Mouse (Mus musculus) hindbrain, embryonic 16.5 days (tissue): ENCODE data around the gene Igflr1. TPM values are rescaled to one million over a fixed set of nuclear protein-coding genes. Genes with fewer than 3 reads are reported as not detected.

Experiments
- ATAC-seq: fragments of 200-750 bp; cut with Nextera tagmentation; 2 replicates; pipeline ENCODE4 v1.8.0; 2017; ENCODE audit warnings: moderate TSS enrichment, moderate library complexity
- H3K27ac ChIP-seq: fragments of 300-500 bp; sonication (generic); 2 replicates; pipeline ENCODE4 v1.5.1; 2014; ENCODE audit warnings: low read depth, mild to moderate bottlenecking, control low read depth, low read length, moderate library complexity
- H3K27me3 ChIP-seq: fragments of 300-500 bp; sonication (generic); replicated peaks from 2 replicates; pipeline ENCODE4 v1.6.1; 2014; ENCODE audit warnings: low read length; ENCODE audit not compliant: control insufficient read depth, insufficient read depth
- H3K36me3 ChIP-seq: fragments of 300-500 bp; sonication (generic); 2 replicates; pipeline ENCODE4 v1.6.1; 2014; ENCODE audit warnings: mild to moderate bottlenecking, low read length, moderate library complexity, mixed read lengths; ENCODE audit not compliant: control insufficient read depth, insufficient read depth
- H3K4me1 ChIP-seq: fragments of 300-500 bp; sonication (generic); 2 replicates; pipeline ENCODE4 v1.6.1; 2014; ENCODE audit warnings: low read depth, low read length; ENCODE audit not compliant: control insufficient read depth, insufficient read depth
- H3K4me2 ChIP-seq: fragments of 300-500 bp; sonication (generic); 2 replicates; pipeline ENCODE4 v1.6.1; 2014; ENCODE audit warnings: mild to moderate bottlenecking, low read length, control low read depth, moderate library complexity
- H3K4me3 ChIP-seq: fragments of 300-500 bp; sonication (generic); 2 replicates; pipeline ENCODE4 v1.5.1; 2014; ENCODE audit warnings: mild to moderate bottlenecking, low read length, control low read depth, moderate library complexity
- H3K9ac ChIP-seq: fragments of 300-500 bp; sonication (generic); 2 replicates; pipeline ENCODE4 v1.6.1; 2014; ENCODE audit warnings: low read depth, mild to moderate bottlenecking, control low read depth, low read length, moderate library complexity
- H3K9me3 ChIP-seq: fragments of 300-500 bp; sonication (generic); 2 replicates; pipeline ENCODE4 v1.6.1; 2014; ENCODE audit warnings: mild to moderate bottlenecking, low read length, moderate library complexity; ENCODE audit not compliant: control insufficient read depth
- WGBS: fragments of 180-500 bp; shearing (Covaris S2); extraction: QIAGEN DNeasy Blood & Tissue Kit; methylation state at CpG from one replicate; pipeline ENCODE4 v1.1.7; 2014; 5-methylcytosine and 5-hydroxymethylcytosine counted together
- polyA plus RNA-seq: library from polyadenylated mRNA; unstranded; fragments of >200 nt; fragmentation: Nextera tagmentation; extraction: Ambion mirVana; gene quantifications from 2 replicates; pipeline ENCODE4 v1.2.1, GENCODE M21; 2015

The Igflr1 gene
- polyA plus RNA-seq, 1 experiment from 2014 or later = 6.8 TPM

GRCm38 (mm10) chr7:30599933-30600353 lies 34.7 kb downstream of the Igflr1 start:
- Histone ChIP-seq H3K27ac (peak overlapping the region; percentile 37; the same call in 1 of the 2 replicates), H3K4me1 (peaks cover 11% of the 10 kb centered on the region), H3K9ac (0 out of 2 replicates have a peak overlapping the region, but pooled peaks have one; percentile 11), H3K27me3 (no peaks in the 10 kb centered on the region), H3K9me3 (no peaks in the 10 kb centered on the region), H3K36me3 (no peaks in the 10 kb centered on the region), H3K4me3 (peak overlapping the region; percentile 27), H3K4me2 (peak overlapping the region; percentile 53)
- WGBS = 2% methylated on average over 16 of the region's 16 CpGs
- ATAC-seq = peak; percentile 99

GRCm38 (mm10) chr7:30600651-30601050 lies 35.4 kb downstream of the Igflr1 start:
- H3K9ac ChIP-seq = no peak overlapping the region
- ATAC-seq = 0 out of 2 replicates have a peak, but pooled peaks have one; percentile 3
- WGBS = 66% methylated on average over 7 of the region's 7 CpGs

DNA sequence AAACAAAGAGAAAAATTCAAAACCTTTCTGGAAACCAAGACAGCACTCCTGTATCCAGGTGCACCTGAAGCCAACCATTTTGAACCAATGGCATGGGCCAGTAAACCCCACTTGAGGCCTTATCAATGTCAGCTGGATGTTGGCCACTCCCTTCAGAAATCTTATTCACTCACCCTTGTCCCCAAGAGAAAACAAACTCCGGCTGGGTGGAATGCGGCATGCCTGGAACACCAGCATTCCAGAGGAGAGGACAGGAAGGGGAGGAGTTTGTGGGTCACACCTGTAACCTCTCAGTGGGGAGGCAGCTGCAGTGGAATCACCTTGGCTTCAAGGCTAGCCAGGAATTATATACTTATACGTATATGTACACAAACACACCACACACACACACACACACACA lies 37.4 kb downstream of the Igflr1 start:
- Histone ChIP-seq H3K9me3 (no peaks in the 10 kb centered on the region), H3K4me3 (no peak overlapping the region), H3K4me1 (peaks cover 11% of the 10 kb centered on the region), H3K27ac (no peak overlapping the region), H3K36me3 (no peaks in the 10 kb centered on the region), H3K4me2 (no peak overlapping the region), H3K9ac (no peak overlapping the region), H3K27me3 (no peaks in the 10 kb centered on the region)
- no peak for ATAC-seq
- WGBS = 67% methylated on average over 3 of the region's 3 CpGs

More at GRCm38 (mm10) chr7:30600651-30601050, 35.4 kb downstream of the Igflr1 start:
- no peaks in the 10 kb centered on the region for H3K9me3 ChIP-seq
- H3K4me2 ChIP-seq = peak overlapping the region; percentile 53; the same call in 1 of the 2 replicates
- H3K36me3 ChIP-seq = no peaks in the 10 kb centered on the region
- H3K27ac ChIP-seq = no peak overlapping the region; the same call in 1 of the 2 replicates
- H3K4me3 ChIP-seq = no peak overlapping the region
- H3K27me3 ChIP-seq = no peaks in the 10 kb centered on the region
- peaks cover 11% of the 10 kb centered on the region for H3K4me1 ChIP-seq

DNA sequence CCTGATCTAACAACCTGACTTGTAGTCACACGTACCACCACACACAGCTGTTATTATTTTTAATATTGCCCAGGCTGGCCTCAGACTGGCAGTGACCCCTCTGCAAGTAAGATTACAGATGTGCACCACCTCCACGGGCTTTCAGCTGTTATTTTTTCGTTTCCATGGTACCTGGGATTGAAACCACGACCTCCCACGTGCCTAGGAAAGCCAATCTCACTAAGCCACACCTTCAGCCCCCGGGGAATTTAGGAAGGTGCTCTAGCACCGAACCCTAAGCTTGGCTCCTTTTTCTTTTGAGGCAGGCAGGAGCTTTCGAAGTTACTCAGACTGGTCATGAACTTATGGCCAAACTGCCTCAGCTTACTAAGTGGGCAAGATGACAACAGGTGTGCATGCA lies 39.2 kb downstream of the Igflr1 start:
- WGBS = 64% methylated on average over 8 of the region's 8 CpGs
- no peak overlapping the region for H3K4me3 ChIP-seq
- no peak overlapping the region for H3K27ac ChIP-seq
- H3K4me1 ChIP-seq = peaks cover 11% of the 10 kb centered on the region
- H3K36me3 ChIP-seq = no peaks in the 10 kb centered on the region
- no peaks in the 10 kb centered on the region for H3K9me3 ChIP-seq
- H3K4me2 ChIP-seq = no peak overlapping the region
- no peak for ATAC-seq
- H3K27me3 ChIP-seq = no peaks in the 10 kb centered on the region
- H3K9ac ChIP-seq = no peak overlapping the region

DNA sequence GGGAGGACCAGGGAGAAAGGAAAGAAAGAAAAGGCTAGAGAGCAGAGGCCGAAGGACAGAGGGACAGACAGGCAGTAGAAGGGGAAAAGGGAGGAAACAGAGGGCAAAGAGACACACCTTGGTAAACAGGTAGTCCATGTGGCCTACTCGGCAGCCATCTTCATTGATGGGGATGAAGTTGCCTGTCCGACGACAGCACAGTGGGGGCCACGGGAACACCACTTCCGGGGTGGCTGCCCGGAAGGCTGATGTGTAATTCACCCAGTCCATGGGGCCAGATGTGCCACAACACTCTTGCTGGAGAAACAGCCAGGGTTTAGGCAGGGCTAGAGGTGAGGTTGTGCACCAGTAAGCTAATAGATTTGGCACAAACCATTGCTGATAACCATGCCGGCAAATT lies 39.7 kb downstream of the Igflr1 start:
- Histone ChIP-seq H3K4me1 (peaks cover 6% of the 10 kb centered on the region), H3K36me3 (no peaks in the 10 kb centered on the region), H3K27ac (no peak overlapping the region), H3K4me2 (no peak overlapping the region), H3K27me3 (no peaks in the 10 kb centered on the region), H3K4me3 (no peak overlapping the region), H3K9me3 (no peaks in the 10 kb centered on the region), H3K9ac (no peak overlapping the region)
- no peak for ATAC-seq
- 89% methylated on average over 8 of the region's 8 CpGs for WGBS

GRCm38 (mm10) chr7:30607706-30608309 lies 42.6 kb downstream of the Igflr1 start:
- no peak overlapping the region for H3K9ac ChIP-seq
- no peak overlapping the region for H3K4me3 ChIP-seq
- 34% methylated on average over 8 of the region's 8 CpGs for WGBS
- H3K9me3 ChIP-seq = no peaks in the 10 kb centered on the region
- ATAC-seq = no peak
- H3K27me3 ChIP-seq = no peaks in the 10 kb centered on the region
- no peak overlapping the region for H3K27ac ChIP-seq
- no peak overlapping the region for H3K4me2 ChIP-seq
- H3K4me1 ChIP-seq = no peaks in the 10 kb centered on the region
- no peaks in the 10 kb centered on the region for H3K36me3 ChIP-seq

GRCm38 (mm10) chr7:30608476-30608875 lies 43.2 kb downstream of the Igflr1 start:
- Histone ChIP-seq H3K9me3 (no peaks in the 10 kb centered on the region), H3K36me3 (no peaks in the 10 kb centered on the region), H3K4me1 (no peaks in the 10 kb centered on the region), H3K4me2 (no peak overlapping the region), H3K9ac (no peak overlapping the region), H3K4me3 (no peak overlapping the region), H3K27me3 (no peaks in the 10 kb centered on the region), H3K27ac (no peak overlapping the region)
- no peak for ATAC-seq
- WGBS = 50% methylated on average over 16 of the region's 16 CpGs

GRCm38 (mm10) chr7:30610043-30610442 lies 44.8 kb downstream of the Igflr1 start:
- no peak overlapping the region for H3K4me3 ChIP-seq
- H3K9me3 ChIP-seq = no peaks in the 10 kb centered on the region
- WGBS = 74% methylated on average over 7 of the region's 7 CpGs
- H3K9ac ChIP-seq = no peak overlapping the region
- H3K4me2 ChIP-seq = no peak overlapping the region
- peaks cover 1% of the 10 kb centered on the region; the same call in 1 of the 2 replicates for H3K36me3 ChIP-seq
- H3K4me1 ChIP-seq = no peaks in the 10 kb centered on the region
- no peak for ATAC-seq
- H3K27ac ChIP-seq = no peak overlapping the region
- no peaks in the 10 kb centered on the region for H3K27me3 ChIP-seq

DNA sequence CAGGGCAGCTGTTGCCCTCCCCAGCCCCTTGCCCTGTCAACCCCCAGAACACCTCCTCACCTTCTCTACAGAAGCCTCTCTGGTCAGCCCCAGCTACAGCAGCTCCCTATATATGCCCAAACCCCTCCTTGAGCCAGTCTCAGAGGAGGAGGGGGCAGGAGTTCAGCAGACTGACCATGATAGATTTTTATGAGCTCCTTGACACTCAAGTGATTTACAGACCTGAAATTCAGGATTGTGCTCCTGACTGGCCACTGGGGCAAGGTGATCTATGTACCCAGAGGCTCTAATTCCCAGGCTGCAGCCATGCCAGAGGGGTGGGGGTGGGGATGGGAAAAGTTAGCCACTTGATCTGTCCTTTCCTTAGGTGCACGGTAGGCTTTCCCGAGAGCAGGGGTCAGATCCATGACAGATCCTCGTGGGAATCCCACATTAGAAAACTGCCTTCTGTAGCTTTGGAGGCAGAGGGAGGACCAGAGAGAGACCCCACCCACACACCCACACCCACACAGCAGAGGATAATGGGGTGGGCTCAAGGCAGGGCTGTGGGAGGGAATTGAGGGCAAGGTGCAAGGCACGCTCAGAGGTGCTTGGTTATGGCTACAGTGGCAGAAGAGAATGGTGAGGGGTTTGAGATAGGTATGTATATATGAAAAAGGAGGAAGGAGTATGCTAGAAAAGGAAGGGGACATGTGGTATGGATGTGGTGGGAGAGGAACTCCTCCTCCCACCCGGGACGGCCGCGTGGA lies 47.6 kb downstream of the Igflr1 start, which contains the start of gene Upk1a:
Upk1a (minus strand) TSS at position 194 of the 749 bp plus-strand sequence.
- Histone ChIP-seq H3K27ac (no peak within 1 kb of the TSS), H3K9ac (no peak within 1 kb of the TSS), H3K4me2 (no peak within 1 kb of the TSS), H3K4me3 (no peak within 1 kb of the TSS), H3K9me3 (no peaks in the 10 kb centered on the region), H3K36me3 (peaks cover 23% of the 10 kb centered on the region), H3K4me1 (no peaks in the 10 kb centered on the region), H3K27me3 (no peaks in the 10 kb centered on the region)
- WGBS = 82% methylated on average over 8 of the region's 8 CpGs
- ATAC-seq = 0 out of 2 replicates have a peak, but pooled peaks have one; percentile 21
